Mouse (Mus musculus): ENCODE measurements around the gene Pigk. TPM values are rescaled to one million over a fixed set of nuclear protein-coding genes. Genes with fewer than 3 reads are reported as not detected.

The Pigk gene
- polyA plus RNA-seq, 1 experiment from 2014 or later, result 35.9 TPM

DNA sequence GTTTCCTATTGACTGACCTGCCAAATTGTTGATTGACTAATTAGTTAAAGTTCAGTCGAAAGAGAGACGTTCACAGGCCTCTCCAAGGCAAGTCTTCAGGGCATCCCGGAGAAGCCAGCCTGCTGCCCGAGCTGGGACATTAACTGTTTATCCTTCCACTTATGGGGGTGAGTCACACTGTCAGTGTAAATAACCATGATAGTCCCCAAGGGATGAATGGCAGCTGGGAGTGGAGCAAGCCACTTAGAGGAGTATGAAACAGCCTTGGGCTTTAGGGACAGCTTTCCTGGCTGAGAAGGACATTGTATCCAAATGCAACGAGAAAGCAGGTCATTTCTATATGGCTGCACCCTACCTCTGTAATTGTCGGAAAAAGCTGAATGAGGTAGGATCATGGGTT, 158.7 kb downstream of the Pigk start:
- no peak for ATAC-seq
- Histone ChIP-seq H3K27ac (ENCODE audit: low read length) (no peak overlapping the region), H3K4me1 (ENCODE audit: control insufficient read depth, insufficient read depth, low read length) (no peaks in the 10 kb centered on the region), H3K36me3 (ENCODE audit: control insufficient read depth, insufficient read depth, low read length) (no peaks in the 10 kb centered on the region), H3K9me3 (ENCODE audit: control insufficient read depth, low read length) (no peaks in the 10 kb centered on the region), H3K27me3 (replicated peaks; ENCODE audit: control insufficient read depth, insufficient read depth, low read length) (no peaks in the 10 kb centered on the region), H3K4me2 (ENCODE audit: low read depth, low read length) (no peak overlapping the region), H3K4me3 (ENCODE audit: low read length) (no peak overlapping the region), H3K9ac (ENCODE audit: low read depth, low read length) (no peak overlapping the region)
- 52% methylated on average over 6 of the region's 6 CpGs for WGBS

DNA sequence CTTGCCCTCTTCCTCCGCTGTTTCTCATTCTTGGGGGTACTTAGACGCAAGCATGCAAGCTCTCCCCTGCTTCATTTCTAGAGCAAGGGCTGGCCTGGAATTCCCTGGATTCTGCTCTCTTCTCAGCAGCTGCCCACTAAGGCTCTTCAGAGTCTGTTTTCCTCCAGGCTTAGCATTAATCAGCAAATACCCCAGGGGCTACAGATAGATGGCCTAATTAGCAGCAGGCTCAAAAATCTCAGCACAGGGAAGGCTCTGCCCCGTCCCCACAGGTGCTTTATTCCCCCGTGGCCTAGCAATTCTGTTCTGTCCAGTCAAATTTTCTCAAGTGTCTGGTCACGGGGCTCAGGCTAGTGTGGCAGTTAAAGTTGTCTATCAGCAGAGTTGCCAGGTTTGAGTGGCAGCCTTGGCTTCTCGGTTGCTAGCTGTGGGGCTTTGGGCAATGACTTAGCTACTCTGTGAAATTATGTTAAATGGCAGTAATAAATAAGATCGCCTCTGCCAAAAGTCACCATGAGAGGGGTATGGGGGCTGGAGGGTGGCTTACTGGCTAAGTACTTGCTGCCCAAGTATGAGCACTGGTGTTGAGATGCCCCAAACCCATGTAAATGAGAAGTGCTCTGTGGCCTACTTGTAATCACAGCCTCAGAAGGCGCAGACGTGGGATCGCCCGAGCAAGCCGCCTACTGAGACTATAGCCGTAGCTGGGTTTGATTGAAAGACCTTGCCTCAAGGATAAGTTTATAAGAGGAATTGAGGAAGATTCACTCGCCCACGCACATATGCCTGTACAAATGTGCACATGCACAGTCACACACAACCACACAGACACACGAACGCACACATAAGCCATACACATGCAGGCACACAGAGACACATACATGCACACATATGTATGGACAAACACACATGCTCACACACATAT, 160.8 kb downstream of the Pigk start:
- Histone ChIP-seq H3K9ac (ENCODE audit: low read depth, low read length) (no peak overlapping the region), H3K9me3 (ENCODE audit: control insufficient read depth, low read length) (no peaks in the 10 kb centered on the region), H3K4me1 (ENCODE audit: control insufficient read depth, insufficient read depth, low read length) (no peaks in the 10 kb centered on the region), H3K4me3 (ENCODE audit: low read length) (no peak overlapping the region), H3K36me3 (ENCODE audit: control insufficient read depth, insufficient read depth, low read length) (no peaks in the 10 kb centered on the region), H3K4me2 (ENCODE audit: low read depth, low read length) (no peak overlapping the region), H3K27me3 (replicated peaks; ENCODE audit: control insufficient read depth, insufficient read depth, low read length) (no peaks in the 10 kb centered on the region), H3K27ac (ENCODE audit: low read length) (no peak overlapping the region)
- WGBS, result 92% methylated on average over 17 of the region's 17 CpGs
- no peak for ATAC-seq

DNA sequence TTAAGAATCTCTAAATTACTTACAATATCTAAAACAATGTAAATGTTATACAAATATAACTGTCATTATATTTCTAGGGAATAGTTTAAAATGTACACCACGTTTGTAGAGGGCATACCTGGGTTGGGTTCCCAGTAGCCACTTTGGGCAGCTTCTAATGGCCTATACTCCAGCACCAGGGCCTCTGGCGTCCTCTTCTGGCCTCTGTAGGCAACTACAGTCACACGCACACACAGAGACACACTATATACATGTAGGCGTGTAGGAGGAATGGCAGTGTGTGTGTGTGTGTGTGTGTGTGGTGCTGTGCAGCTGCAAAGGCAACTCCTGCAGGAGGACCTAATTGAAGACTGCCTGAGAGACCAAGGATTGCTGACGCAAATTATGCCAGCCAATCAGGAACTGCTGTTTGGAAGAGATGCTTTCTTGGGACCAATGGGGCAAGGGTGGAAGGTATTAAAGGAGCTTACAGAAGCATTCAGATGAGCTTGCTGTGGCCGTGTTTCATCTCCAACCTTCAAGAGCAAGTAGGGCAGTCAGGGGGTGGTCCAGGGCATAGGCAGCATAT, 161.9 kb downstream of the Pigk start:
- Histone ChIP-seq H3K4me2 (ENCODE audit: low read depth, low read length) (no peak overlapping the region), H3K27me3 (replicated peaks; ENCODE audit: control insufficient read depth, insufficient read depth, low read length) (no peaks in the 10 kb centered on the region), H3K4me1 (ENCODE audit: control insufficient read depth, insufficient read depth, low read length) (no peaks in the 10 kb centered on the region), H3K9ac (ENCODE audit: low read depth, low read length) (no peak overlapping the region), H3K36me3 (ENCODE audit: control insufficient read depth, insufficient read depth, low read length) (no peaks in the 10 kb centered on the region), H3K4me3 (ENCODE audit: low read length) (no peak overlapping the region), H3K27ac (ENCODE audit: low read length) (no peak overlapping the region), H3K9me3 (ENCODE audit: control insufficient read depth, low read length) (no peaks in the 10 kb centered on the region)
- 86% methylated on average over 6 of the region's 6 CpGs for WGBS
- ATAC-seq, result no peak

DNA sequence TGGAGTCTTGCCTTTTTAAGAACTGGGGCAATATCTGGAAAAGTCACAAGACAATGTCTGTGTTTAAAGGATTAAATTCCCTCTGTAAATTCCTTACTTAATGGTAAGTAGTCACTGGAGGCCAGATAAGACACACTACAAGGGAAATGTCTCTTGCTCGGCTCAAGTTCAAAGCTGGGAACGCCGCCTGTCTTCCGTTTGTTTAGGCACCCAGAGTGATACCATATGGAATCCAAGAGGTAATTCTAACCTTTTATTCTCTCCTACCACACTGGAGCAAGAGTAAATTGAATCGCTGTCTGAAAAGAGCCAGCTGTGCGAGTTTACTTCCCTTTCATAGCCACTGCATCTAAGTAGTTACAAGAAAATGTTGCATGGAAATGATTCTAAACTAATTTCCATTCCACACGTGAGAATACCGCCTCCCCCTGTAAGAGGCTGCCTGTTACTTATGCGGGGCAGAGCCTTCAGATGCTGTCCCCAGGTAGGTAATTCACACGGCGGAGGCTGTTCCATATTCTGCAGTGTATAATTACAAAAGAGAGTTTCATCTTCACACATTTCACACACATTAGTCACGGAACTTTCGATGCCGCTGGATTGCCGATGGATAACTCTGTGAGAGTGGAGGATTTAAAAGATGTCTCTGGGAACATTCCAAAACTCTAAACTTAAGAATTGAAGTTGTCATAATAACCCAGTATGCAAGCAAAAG, 166.4 kb downstream of the Pigk start:
- ATAC-seq, result no peak

DNA sequence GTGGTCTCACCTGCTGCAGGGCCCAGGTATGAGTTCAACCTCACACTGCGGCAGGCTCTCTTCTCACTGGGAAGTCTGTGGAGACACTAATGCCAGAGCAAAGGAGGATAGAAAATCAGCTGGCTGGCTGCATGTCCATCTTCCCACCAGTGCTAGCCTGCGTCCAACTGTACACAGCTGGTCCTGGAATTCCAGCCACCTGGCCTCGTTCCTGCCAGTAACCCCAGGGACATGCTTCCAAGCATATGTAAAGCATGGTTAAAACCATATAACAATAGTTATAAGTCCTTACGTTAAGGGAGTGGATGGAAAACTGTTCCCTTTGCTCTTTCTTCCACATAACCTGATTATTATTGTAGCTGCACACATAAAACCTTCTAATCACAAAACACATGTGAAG, 167.8 kb downstream of the Pigk start:
- no peak for ATAC-seq
- H3K27me3 ChIP-seq (replicated peaks; ENCODE audit: control insufficient read depth, insufficient read depth, low read length), result no peaks in the 10 kb centered on the region
- H3K36me3 ChIP-seq (ENCODE audit: control insufficient read depth, insufficient read depth, low read length), result no peaks in the 10 kb centered on the region
- H3K4me1 ChIP-seq (ENCODE audit: control insufficient read depth, insufficient read depth, low read length), result peaks cover 4% of the 10 kb centered on the region; the same call in 1 of the 2 replicates
- H3K9ac ChIP-seq (ENCODE audit: low read depth, low read length), result no peak overlapping the region
- no peak overlapping the region for H3K27ac ChIP-seq (ENCODE audit: low read length)
- 61% methylated on average over 4 of the region's 4 CpGs for WGBS
- no peak overlapping the region for H3K4me3 ChIP-seq (ENCODE audit: low read length)
- no peak overlapping the region for H3K4me2 ChIP-seq (ENCODE audit: low read depth, low read length)
- H3K9me3 ChIP-seq (ENCODE audit: control insufficient read depth, low read length), result no peaks in the 10 kb centered on the region

More for the DNA sequence above, 166.4 kb downstream of the Pigk start:
- Histone ChIP-seq H3K27ac (ENCODE audit: low read length) (no peak overlapping the region), H3K4me2 (ENCODE audit: low read depth, low read length) (no peak overlapping the region; the same call in 1 of the 2 replicates), H3K4me1 (ENCODE audit: control insufficient read depth, insufficient read depth, low read length) (peaks cover 4% of the 10 kb centered on the region; the same call in 1 of the 2 replicates), H3K27me3 (replicated peaks; ENCODE audit: control insufficient read depth, insufficient read depth, low read length) (no peaks in the 10 kb centered on the region), H3K9me3 (ENCODE audit: control insufficient read depth, low read length) (no peaks in the 10 kb centered on the region), H3K4me3 (ENCODE audit: low read length) (no peak overlapping the region), H3K9ac (ENCODE audit: low read depth, low read length) (no peak overlapping the region), H3K36me3 (ENCODE audit: control insufficient read depth, insufficient read depth, low read length) (no peaks in the 10 kb centered on the region)
- WGBS, result 37% methylated on average over 15 of the region's 15 CpGs

DNA sequence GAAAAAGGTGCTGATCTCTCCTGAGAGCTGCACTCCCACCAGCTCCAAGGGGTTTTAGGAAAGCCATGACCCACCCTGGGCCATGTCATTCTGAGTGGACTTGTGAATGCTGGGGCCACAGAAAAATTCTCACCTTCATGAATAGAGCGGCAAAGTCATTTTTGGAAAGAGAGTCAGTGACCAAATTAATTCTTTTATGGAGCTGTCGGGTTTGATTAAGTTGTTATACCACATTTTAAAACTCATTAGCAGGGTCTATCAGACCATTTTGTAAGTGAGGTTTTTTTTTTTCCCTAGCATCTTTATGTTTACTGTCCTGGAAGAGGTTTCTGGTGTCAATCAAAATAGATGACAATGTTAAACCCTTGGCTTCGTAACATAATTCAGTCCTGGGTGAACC, 169.7 kb downstream of the Pigk start:
- ATAC-seq, result no peak
- no peaks in the 10 kb centered on the region for H3K27me3 ChIP-seq (replicated peaks; ENCODE audit: control insufficient read depth, insufficient read depth, low read length)
- WGBS, result 82% methylated on average over 3 of the region's 3 CpGs

DNA sequence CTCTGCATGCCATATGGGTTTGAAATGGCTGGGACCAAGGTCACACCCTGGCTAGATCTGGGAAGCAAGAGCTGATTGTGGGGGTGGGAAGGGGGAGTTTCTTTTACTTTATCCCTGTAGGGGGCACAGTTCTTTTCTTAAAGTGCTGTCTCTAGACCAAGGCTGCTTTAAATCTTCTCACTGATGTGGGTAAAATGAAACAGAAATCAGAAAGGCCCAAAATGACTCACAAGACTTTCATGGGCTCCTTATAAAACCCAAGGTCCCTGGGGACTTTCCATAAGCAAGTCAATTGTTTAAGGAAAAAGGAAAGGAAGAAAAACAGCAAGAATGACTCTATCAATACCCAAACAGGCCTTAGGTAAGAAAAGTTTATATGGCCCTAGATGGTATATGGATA, 172.8 kb downstream of the Pigk start:
- Histone ChIP-seq H3K27ac (ENCODE audit: low read length) (no peak overlapping the region), H3K9me3 (ENCODE audit: control insufficient read depth, low read length) (no peaks in the 10 kb centered on the region), H3K36me3 (ENCODE audit: control insufficient read depth, insufficient read depth, low read length) (no peaks in the 10 kb centered on the region), H3K27me3 (replicated peaks; ENCODE audit: control insufficient read depth, insufficient read depth, low read length) (no peaks in the 10 kb centered on the region), H3K4me1 (ENCODE audit: control insufficient read depth, insufficient read depth, low read length) (peaks cover 1% of the 10 kb centered on the region; the same call in 1 of the 2 replicates), H3K9ac (ENCODE audit: low read depth, low read length) (no peak overlapping the region), H3K4me3 (ENCODE audit: low read length) (no peak overlapping the region), H3K4me2 (ENCODE audit: low read depth, low read length) (no peak overlapping the region)
- no peak for ATAC-seq

More for the DNA sequence above, 169.7 kb downstream of the Pigk start:
- H3K4me3 ChIP-seq (ENCODE audit: low read length), result no peak overlapping the region
- no peaks in the 10 kb centered on the region for H3K36me3 ChIP-seq (ENCODE audit: control insufficient read depth, insufficient read depth, low read length)
- H3K9me3 ChIP-seq (ENCODE audit: control insufficient read depth, low read length), result no peaks in the 10 kb centered on the region
- no peak overlapping the region for H3K27ac ChIP-seq (ENCODE audit: low read length)
- peaks cover 4% of the 10 kb centered on the region; the same call in 1 of the 2 replicates for H3K4me1 ChIP-seq (ENCODE audit: control insufficient read depth, insufficient read depth, low read length)
- no peak overlapping the region for H3K9ac ChIP-seq (ENCODE audit: low read depth, low read length)
- no peak overlapping the region for H3K4me2 ChIP-seq (ENCODE audit: low read depth, low read length)

DNA sequence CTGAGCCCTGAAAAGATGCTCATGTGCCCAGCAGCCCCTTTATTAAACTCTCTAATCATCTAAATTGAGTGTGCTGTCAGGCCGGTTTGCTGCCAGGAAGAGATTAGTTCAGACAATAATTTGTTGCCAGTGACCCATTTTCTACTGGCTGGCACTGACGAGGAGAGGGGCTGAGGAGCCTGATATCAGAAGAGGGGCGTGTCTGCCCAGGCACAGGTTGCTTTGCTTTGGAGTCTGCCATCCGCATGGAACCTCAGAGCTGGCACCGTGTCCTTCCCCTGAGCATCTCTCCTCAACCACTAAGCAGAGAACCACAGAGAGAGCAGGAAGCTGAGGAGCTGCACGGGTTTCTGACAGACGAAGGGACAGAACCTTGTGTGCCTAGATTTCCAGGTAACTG, 174.2 kb downstream of the Pigk start:
- no peak for ATAC-seq
- Histone ChIP-seq H3K9me3 (ENCODE audit: control insufficient read depth, low read length) (no peaks in the 10 kb centered on the region), H3K9ac (ENCODE audit: low read depth, low read length) (no peak overlapping the region), H3K27me3 (replicated peaks; ENCODE audit: control insufficient read depth, insufficient read depth, low read length) (no peaks in the 10 kb centered on the region), H3K4me1 (ENCODE audit: control insufficient read depth, insufficient read depth, low read length) (no peaks in the 10 kb centered on the region), H3K4me2 (ENCODE audit: low read depth, low read length) (no peak overlapping the region), H3K36me3 (ENCODE audit: control insufficient read depth, insufficient read depth, low read length) (no peaks in the 10 kb centered on the region), H3K4me3 (ENCODE audit: low read length) (no peak overlapping the region), H3K27ac (ENCODE audit: low read length) (no peak overlapping the region)
- 68% methylated on average over 7 of the region's 7 CpGs for WGBS

DNA sequence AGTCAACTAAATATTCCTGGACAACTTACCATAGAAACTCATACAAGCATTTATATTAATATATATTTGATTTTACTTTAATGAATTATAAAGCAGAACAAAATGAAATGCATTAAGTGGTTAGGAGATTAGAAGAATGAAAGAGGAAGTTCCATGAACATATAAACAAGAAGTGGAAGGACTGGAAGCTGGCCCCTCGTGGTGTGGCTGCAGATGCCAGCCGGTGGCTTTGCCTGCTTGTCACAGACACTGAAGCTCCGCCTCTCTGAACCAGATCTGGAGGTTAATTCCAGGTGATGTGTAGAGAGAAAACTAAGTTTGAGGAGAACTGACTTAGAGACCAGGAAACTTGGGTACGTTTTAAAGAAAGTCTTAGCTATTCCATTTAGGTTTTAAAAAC, 181.0 kb downstream of the Pigk start:
- no peak for ATAC-seq
- Histone ChIP-seq H3K9me3 (ENCODE audit: control insufficient read depth, low read length) (no peaks in the 10 kb centered on the region), H3K4me3 (ENCODE audit: low read length) (no peak overlapping the region), H3K4me2 (ENCODE audit: low read depth, low read length) (no peak overlapping the region), H3K9ac (ENCODE audit: low read depth, low read length) (no peak overlapping the region), H3K36me3 (ENCODE audit: control insufficient read depth, insufficient read depth, low read length) (no peaks in the 10 kb centered on the region), H3K4me1 (ENCODE audit: control insufficient read depth, insufficient read depth, low read length) (no peaks in the 10 kb centered on the region), H3K27ac (ENCODE audit: low read length) (no peak overlapping the region), H3K27me3 (replicated peaks; ENCODE audit: control insufficient read depth, insufficient read depth, low read length) (no peaks in the 10 kb centered on the region)
- WGBS, result 43% methylated on average over 4 of the region's 4 CpGs

Data from intestine, embryonic 16.5 days (tissue).